Mouse (Mus musculus): ENCODE results near the gene Tmem88. TPM values are rescaled to one million over a fixed set of nuclear protein-coding genes. Genes with fewer than 3 reads are reported as not detected.

Tmem88 gene
- total RNA-seq, 2 experiments from 2014 or later: 2.9 to 3.8 TPM

DNA sequence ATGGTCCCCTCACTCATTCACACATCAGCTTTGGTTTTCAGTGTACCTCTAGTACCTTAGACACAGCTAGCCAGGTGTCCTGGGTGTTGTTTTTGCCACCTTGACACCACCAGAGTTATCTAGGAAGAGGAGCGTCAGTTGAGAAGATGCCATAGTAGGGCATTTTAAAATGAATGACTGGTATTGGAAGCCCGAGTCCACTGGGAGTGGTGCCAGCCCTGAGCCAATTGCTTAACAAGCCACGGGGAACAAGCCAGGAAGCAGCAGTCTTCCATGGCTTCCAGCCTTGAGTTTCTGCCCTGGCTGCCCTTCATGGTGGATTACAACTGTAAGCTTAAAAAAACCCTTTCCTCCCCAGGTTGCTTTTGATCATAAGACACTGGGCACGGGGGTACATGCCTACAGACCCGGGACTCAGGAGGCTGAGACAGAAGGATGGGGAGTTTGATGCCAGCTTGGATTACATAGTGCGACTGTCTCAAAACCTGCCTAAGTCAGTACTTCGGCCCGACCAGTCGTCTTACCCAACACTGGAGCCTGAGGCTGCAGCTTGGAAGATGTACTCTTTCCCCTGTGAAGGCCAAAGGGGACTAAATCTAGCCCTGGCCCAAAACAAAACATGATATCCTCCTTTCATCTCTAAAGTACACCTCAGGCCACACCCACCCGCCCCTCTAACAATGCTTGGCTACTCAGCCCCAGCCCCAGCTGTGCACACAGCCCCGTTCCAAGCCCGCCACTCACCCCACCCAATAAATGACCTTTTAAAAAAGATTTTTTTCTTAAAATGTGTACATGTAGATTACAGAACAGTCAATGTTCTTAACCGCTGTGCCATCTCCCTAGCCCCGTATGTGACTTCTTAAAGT is 8.3 kb downstream of the Tmem88 start:
- intact Hi-C loops (cut with DNase I): loop anchor here (1.0 to 5.0 kb wide), 3 partner anchors 120 to 197 kb away; no protein-coding TSS in a partner anchor
- peak in 1 of 2 experiments; percentile 31 for DNase-seq (ENCODE audit: extremely low spot score in 1 of 2, low spot score in 2 of 2)
- H3K27ac ChIP-seq: peak overlapping the region; percentile 30; the same call in 1 of the 2 replicates
- TF ChIP-seq CTCF (IDR thresholded peaks at IDR 0.05): no peak
- no peak overlapping the region for H3K4me3 ChIP-seq

GRCm38 (mm10) chr11:69388680-69389079 is 9.4 kb downstream of the Tmem88 start:
- no peak overlapping the region for H3K27ac ChIP-seq
- DNase-seq (ENCODE audit: extremely low spot score in 1 of 2, low spot score in 2 of 2): no peak
- peak; percentile 27 for TF ChIP-seq CTCF (IDR thresholded peaks at IDR 0.05)
- intact Hi-C loops (cut with DNase I): loop anchor here (5.0 kb wide), 1 partner anchor 196 kb away; no protein-coding TSS in a partner anchor
- H3K4me3 ChIP-seq: no peak overlapping the region

GRCm38 (mm10) chr11:69386758-69387157 is 11.3 kb downstream of the Tmem88 start:
- DNase-seq (ENCODE audit: extremely low spot score in 1 of 2, low spot score in 2 of 2): no peak
- Histone ChIP-seq H3K4me3 (no peak overlapping the region), H3K27ac (no peak overlapping the region)
- intact Hi-C loops (cut with DNase I): loop anchor here (5.0 kb wide), 1 partner anchor 194 kb away; no protein-coding TSS in a partner anchor
- TF ChIP-seq CTCF (IDR thresholded peaks at IDR 0.05): peak; percentile 1

GRCm38 (mm10) chr11:69384979-69385378 is 13.1 kb downstream of the Tmem88 start:
- no peak for TF ChIP-seq CTCF (IDR thresholded peaks at IDR 0.05)
- intact Hi-C loops (cut with DNase I): loop anchor here (5.0 kb wide), 1 partner anchor 193 kb away; no protein-coding TSS in a partner anchor
- DNase-seq (ENCODE audit: extremely low spot score in 1 of 2, low spot score in 2 of 2): no peak
- Histone ChIP-seq H3K27ac (no peak overlapping the region), H3K4me3 (no peak overlapping the region)

GRCm38 (mm10) chr11:69382478-69383105 is 15.4 kb downstream of the Tmem88 start:
- intact Hi-C loops (cut with DNase I): no loop called here

GRCm38 (mm10) chr11:69381356-69381755 is 16.7 kb downstream of the Tmem88 start:
- intact Hi-C loops (cut with DNase I): no loop called here
- H3K27ac ChIP-seq: no peak overlapping the region
- no peak for TF ChIP-seq CTCF (IDR thresholded peaks at IDR 0.05)
- H3K4me3 ChIP-seq: no peak overlapping the region
- no peak for DNase-seq (ENCODE audit: extremely low spot score in 1 of 2, low spot score in 2 of 2)

More at GRCm38 (mm10) chr11:69382478-69383105, 15.4 kb downstream of the Tmem88 start:
- TF ChIP-seq CTCF (IDR thresholded peaks at IDR 0.05): no peak
- no peak for DNase-seq (ENCODE audit: extremely low spot score in 1 of 2, low spot score in 2 of 2)
- Histone ChIP-seq H3K4me3 (no peak overlapping the region), H3K27ac (no peak overlapping the region)

DNA sequence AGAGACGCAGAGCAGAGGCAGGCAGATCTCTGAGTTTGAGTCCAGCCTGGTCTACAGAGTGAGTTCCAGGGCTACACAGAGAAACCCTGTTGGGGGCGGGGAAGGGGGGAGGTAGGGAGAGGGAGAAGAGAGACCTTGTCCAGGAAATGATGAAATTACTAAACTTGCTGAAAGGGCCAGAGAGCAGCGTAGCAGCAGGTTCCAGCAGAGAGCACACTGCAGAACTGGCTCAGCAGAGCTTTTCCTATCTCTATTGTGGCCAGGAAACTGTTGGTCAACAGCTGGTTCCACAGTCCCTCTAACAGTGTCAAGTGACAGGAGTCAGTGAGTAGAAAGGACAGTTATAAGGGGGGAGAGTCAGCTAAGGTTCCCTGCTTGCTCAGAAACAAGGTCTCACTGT is 18.4 kb downstream of the Tmem88 start:
- Histone ChIP-seq H3K4me3 (no peak overlapping the region), H3K27ac (no peak overlapping the region)
- TF ChIP-seq CTCF (IDR thresholded peaks at IDR 0.05): no peak
- intact Hi-C loops (cut with DNase I): no loop called here
- no peak for DNase-seq (ENCODE audit: extremely low spot score in 1 of 2, low spot score in 2 of 2)

DNA sequence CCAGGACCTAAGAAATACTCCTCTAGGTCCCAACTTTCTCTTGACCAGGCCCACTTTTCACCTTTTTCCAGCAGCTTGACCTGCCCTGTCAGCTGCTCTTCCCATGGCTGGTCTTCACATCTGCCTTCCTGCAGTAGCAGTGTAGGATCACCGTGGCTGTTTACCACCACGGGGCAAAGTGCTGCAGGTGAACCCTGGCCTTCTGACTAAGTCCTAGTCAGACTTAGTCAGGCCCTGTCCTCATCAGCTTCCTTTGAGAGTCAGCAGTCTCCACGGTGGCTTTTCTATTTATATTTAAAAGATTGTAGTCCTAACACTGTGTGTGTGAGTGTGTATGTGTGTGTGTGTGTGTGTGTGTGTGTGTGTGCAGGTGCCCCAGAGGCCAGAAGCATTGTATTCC is 20.3 kb downstream of the Tmem88 start:
- intact Hi-C loops (cut with DNase I): no loop called here
- no peak for TF ChIP-seq CTCF (IDR thresholded peaks at IDR 0.05)
- Histone ChIP-seq H3K4me3 (no peak overlapping the region), H3K27ac (no peak overlapping the region)
- no peak for DNase-seq (ENCODE audit: extremely low spot score in 1 of 2, low spot score in 2 of 2)

GRCm38 (mm10) chr11:69375646-69376045 is 22.4 kb downstream of the Tmem88 start:
- intact Hi-C loops (cut with DNase I): no loop called here
- no peak for TF ChIP-seq CTCF (IDR thresholded peaks at IDR 0.05)
- no peak overlapping the region for H3K4me3 ChIP-seq
- no peak for DNase-seq (ENCODE audit: extremely low spot score in 1 of 2, low spot score in 2 of 2)
- H3K27ac ChIP-seq: no peak overlapping the region

DNA sequence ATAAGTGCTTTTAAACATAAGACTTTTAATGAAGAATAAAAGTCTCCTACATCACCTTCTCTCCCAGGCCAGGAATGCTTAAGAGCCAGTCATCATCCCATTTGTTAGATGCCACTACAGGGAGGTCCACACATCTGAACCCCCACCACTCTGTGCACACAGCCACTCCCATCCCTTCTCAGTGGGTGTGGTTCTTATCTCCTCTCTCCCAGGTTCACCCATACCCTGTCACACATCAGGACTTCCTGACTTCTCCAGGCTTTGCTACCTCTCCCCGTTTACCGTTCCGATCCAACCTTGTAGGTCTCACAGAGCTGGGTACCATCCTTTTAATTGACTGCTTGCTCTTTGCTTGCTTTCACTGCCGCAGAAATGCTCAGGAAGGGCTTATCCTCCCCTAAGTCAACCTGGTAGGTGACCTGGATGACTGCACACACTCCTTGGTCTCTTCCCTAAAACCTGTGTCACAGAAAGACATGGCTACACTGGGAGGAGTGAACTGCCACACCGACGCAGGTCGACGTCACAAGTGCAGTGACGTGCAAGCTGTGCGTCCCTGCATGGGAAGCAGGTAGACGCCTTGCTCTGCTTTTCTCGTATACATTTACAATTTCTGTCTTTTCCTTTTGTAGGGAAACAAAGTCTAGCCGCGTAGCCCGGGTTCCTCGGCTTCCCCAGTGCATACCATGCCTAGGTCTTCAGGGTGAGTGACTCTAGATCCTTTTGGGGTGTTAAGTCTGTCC is 24.6 kb downstream of the Tmem88 start:
- Histone ChIP-seq H3K27ac (no peak overlapping the region), H3K4me3 (no peak overlapping the region)
- DNase-seq (ENCODE audit: extremely low spot score in 1 of 2, low spot score in 2 of 2): no peak
- TF ChIP-seq CTCF (IDR thresholded peaks at IDR 0.05): no peak
- intact Hi-C loops (cut with DNase I): no loop called here

DNA sequence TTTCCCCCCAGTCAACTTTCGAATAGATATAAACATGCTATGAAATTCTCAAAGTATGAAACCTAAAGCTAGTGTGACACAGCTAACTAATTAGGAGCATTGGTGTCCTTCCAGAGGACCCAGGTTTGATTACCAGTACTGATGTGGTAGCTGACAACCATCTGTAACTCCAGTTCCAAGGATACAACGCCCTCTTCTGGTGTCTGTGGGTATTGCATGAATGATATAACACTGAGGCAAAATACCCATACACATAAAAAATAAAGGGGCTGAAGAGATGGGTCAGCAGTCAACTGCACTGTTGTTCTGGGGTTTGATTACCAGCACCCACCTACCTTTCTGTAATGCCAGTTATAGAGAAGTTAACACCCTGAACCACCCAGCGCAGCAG is 25.3 kb downstream of the Tmem88 start:
- no peak for DNase-seq (ENCODE audit: extremely low spot score in 1 of 2, low spot score in 2 of 2)
- intact Hi-C loops (cut with DNase I): no loop called here
- Histone ChIP-seq H3K4me3 (no peak overlapping the region), H3K27ac (no peak overlapping the region; the same call in 1 of the 2 replicates)
- peak; percentile 54 for TF ChIP-seq CTCF (IDR thresholded peaks at IDR 0.05)
